Mouse (Mus musculus): ENCODE results near the gene Exoc3l2. TPM values are rescaled to one million over a fixed set of nuclear protein-coding genes. Genes with fewer than 3 reads are reported as not detected.

Gene Exoc3l2
- polyA plus RNA-seq, 1 experiment from 2014 or later, result 0.76 TPM

Other genes with a start within 250 kb of the Exoc3l2 start
- gene Opa3, start 235.0 kb upstream of the Exoc3l2 start, polyA plus RNA-seq (2014; fragmentation: Nextera tagmentation; extraction: Ambion mirVana), result 42.2 and 42.4 TPM in 2 replicates
- 29.2 and 50.2 TPM in 2 replicates for gene Vasp, start 191.5 kb upstream of the Exoc3l2 start, polyA plus RNA-seq (2014; fragmentation: Nextera tagmentation; extraction: Ambion mirVana)
- 0.18 TPM in 1 of 2 replicates, not detected in the other for gene Ppm1n, start 183.3 kb upstream of the Exoc3l2 start, polyA plus RNA-seq (2014; fragmentation: Nextera tagmentation; extraction: Ambion mirVana)
- gene Rtn2, start 180.7 kb upstream of the Exoc3l2 start, polyA plus RNA-seq (2014; fragmentation: Nextera tagmentation; extraction: Ambion mirVana), result 49.6 and 52.1 TPM in 2 replicates
- not detected in 2 replicates for gene Fosb, start 153.3 kb upstream of the Exoc3l2 start, polyA plus RNA-seq (2014; fragmentation: Nextera tagmentation; extraction: Ambion mirVana)
- gene Ercc1, start 118.6 kb upstream of the Exoc3l2 start, polyA plus RNA-seq (2014; fragmentation: Nextera tagmentation; extraction: Ambion mirVana), result 108 and 112 TPM in 2 replicates
- 14.7 and 15.2 TPM in 2 replicates for gene Cd3eap, start 103.8 kb upstream of the Exoc3l2 start, polyA plus RNA-seq (2014; fragmentation: Nextera tagmentation; extraction: Ambion mirVana)
- gene Ppp1r13l, start 103.6 kb upstream of the Exoc3l2 start, polyA plus RNA-seq (2014; fragmentation: Nextera tagmentation; extraction: Ambion mirVana), result 3.2 and 5.0 TPM in 2 replicates
- 7.7 and 8.7 TPM in 2 replicates for gene Ercc2, start 81.3 kb upstream of the Exoc3l2 start, polyA plus RNA-seq (2014; fragmentation: Nextera tagmentation; extraction: Ambion mirVana)
- 2.3 TPM in 2 replicates for gene Klc3, start 59.2 kb upstream of the Exoc3l2 start, polyA plus RNA-seq (2014; fragmentation: Nextera tagmentation; extraction: Ambion mirVana)
- 0.13 TPM in 1 of 2 replicates, not detected in the other for gene Ckm, start 58.6 kb upstream of the Exoc3l2 start, polyA plus RNA-seq (2014; fragmentation: Nextera tagmentation; extraction: Ambion mirVana)
- gene Mark4, start 4.5 kb upstream of the Exoc3l2 start, polyA plus RNA-seq (2014; fragmentation: Nextera tagmentation; extraction: Ambion mirVana), result 11.5 and 13.3 TPM in 2 replicates
- 2.4 and 2.5 TPM in 2 replicates for gene Bloc1s3, start 45.0 kb downstream of the Exoc3l2 start, polyA plus RNA-seq (2014; fragmentation: Nextera tagmentation; extraction: Ambion mirVana)
- 45.7 and 49.8 TPM in 2 replicates for gene Trappc6a, start 45.1 kb downstream of the Exoc3l2 start, polyA plus RNA-seq (2014; fragmentation: Nextera tagmentation; extraction: Ambion mirVana)
- 0.10 and 0.17 TPM in 2 replicates for gene Nkpd1, start 54.5 kb downstream of the Exoc3l2 start, polyA plus RNA-seq (2014; fragmentation: Nextera tagmentation; extraction: Ambion mirVana)
- 4.2 and 5.8 TPM in 2 replicates for gene Ppp1r37, start 99.7 kb downstream of the Exoc3l2 start, polyA plus RNA-seq (2014; fragmentation: Nextera tagmentation; extraction: Ambion mirVana)
- 0.22 and 0.38 TPM in 2 replicates for gene Zfp296, start 114.0 kb downstream of the Exoc3l2 start, polyA plus RNA-seq (2014; fragmentation: Nextera tagmentation; extraction: Ambion mirVana)
- 161 and 173 TPM in 2 replicates for gene Gemin7, start 114.3 kb downstream of the Exoc3l2 start, polyA plus RNA-seq (2014; fragmentation: Nextera tagmentation; extraction: Ambion mirVana)
- gene Clasrp, start 141.2 kb downstream of the Exoc3l2 start, polyA plus RNA-seq (2014; fragmentation: Nextera tagmentation; extraction: Ambion mirVana), result 49.8 and 50.5 TPM in 2 replicates
- 3.7 and 3.9 TPM in 2 replicates for gene Relb, start 166.1 kb downstream of the Exoc3l2 start, polyA plus RNA-seq (2014; fragmentation: Nextera tagmentation; extraction: Ambion mirVana)
- gene Clptm1, start 201.7 kb downstream of the Exoc3l2 start, polyA plus RNA-seq (2014; fragmentation: Nextera tagmentation; extraction: Ambion mirVana), result 86.2 and 94.4 TPM in 2 replicates
- 0.33 TPM in 1 of 2 replicates, not detected in the other for gene Apoc2, start 214.6 kb downstream of the Exoc3l2 start, polyA plus RNA-seq (2014; fragmentation: Nextera tagmentation; extraction: Ambion mirVana)
- gene Gm44805, start 218.1 kb downstream of the Exoc3l2 start, polyA plus RNA-seq (2014; fragmentation: Nextera tagmentation; extraction: Ambion mirVana), result not detected in 2 replicates
- not detected in 2 replicates for gene Apoc4, start 218.1 kb downstream of the Exoc3l2 start, polyA plus RNA-seq (2014; fragmentation: Nextera tagmentation; extraction: Ambion mirVana)
- gene Apoc1, start 229.3 kb downstream of the Exoc3l2 start, polyA plus RNA-seq (2014; fragmentation: Nextera tagmentation; extraction: Ambion mirVana), result 3.0 and 3.4 TPM in 2 replicates
- gene Apoe, start 235.9 kb downstream of the Exoc3l2 start, polyA plus RNA-seq (2014; fragmentation: Nextera tagmentation; extraction: Ambion mirVana), result 192 and 221 TPM in 2 replicates

Data from hindbrain, embryonic 11.5 days (tissue).